Mouse (Mus musculus): ENCODE measurements around the gene Riiad1. TPM values are rescaled to one million over a fixed set of nuclear protein-coding genes. Genes with fewer than 3 reads are reported as not detected.

The Riiad1 gene
- total and polyA plus RNA-seq, 2 experiments = not detected

- TF ChIP-seq CTCF (IDR thresholded peaks at IDR 0.05; ENCODE audit: low read depth, low read length) (no peak), POLR2A (IDR thresholded peaks at IDR 0.05; ENCODE audit: extremely low read depth, insufficient read depth, low read length) (no peak)
- H3K27me3 ChIP-seq (ENCODE audit: control insufficient read depth, insufficient read depth, low read length) = no peaks in the 10 kb centered on the region
- H3K9ac ChIP-seq (ENCODE audit: low read depth, low read length) = no peak overlapping the region
- 81% methylated on average over 7 of the region's 7 CpGs for WGBS
- H3K36me3 ChIP-seq (ENCODE audit: control insufficient read depth, insufficient read depth, low read length) = no peaks in the 10 kb centered on the region
- H3K79me2 ChIP-seq (ENCODE audit: control insufficient read depth, insufficient read depth, low read length) = no peaks in the 10 kb centered on the region
- no peak overlapping the region for H3K27ac ChIP-seq (replicated peaks; ENCODE audit: insufficient read depth, low read depth, low read length)
- H3K4me3 ChIP-seq (ENCODE audit: insufficient read depth, low read depth, low read length) = no peak overlapping the region
- no peak for DNase-seq (ENCODE audit: extremely low read depth, low read depth, low spot score)
- H3K4me1 ChIP-seq (ENCODE audit: control insufficient read depth, insufficient read depth, low read length) = no peaks in the 10 kb centered on the region
Measured at GRCm38 (mm10) chr3:94485922-94486321, 5.8 kb upstream of the Riiad1 start.

DNA sequence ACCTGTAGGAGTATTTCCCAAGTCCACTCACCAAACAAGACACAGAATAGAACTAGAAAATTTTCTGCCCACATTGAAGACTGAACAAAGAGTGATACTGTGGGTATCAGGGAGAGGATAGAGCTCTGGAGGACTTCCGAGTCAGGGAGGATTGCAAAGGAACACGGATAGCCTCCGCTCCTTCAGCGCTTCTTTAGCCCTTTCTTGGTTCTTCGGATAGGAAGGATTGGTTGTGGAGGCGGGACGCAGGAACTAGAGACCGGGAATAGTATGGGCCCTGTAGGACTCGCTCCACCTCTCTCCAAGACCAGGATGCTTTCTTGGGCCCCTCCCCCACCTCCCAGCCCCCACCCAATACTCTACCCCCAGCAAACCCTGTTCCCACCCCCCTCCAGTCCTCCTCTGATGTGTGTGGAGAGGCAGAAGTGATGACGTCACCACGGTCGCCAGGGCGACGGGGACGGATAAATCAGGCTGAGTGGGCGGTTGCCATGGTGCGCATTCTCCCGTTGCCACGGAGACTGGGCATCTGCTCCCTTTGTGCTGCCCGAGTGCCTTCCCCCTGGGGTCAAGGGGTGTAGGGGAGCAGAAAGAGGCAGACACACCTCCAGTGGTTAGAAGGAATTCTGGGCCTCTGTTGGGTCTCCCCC, 3.8 kb upstream of the Riiad1 start:
- no peaks in the 10 kb centered on the region for H3K36me3 ChIP-seq (ENCODE audit: control insufficient read depth, insufficient read depth, low read length)
- WGBS = 44% methylated on average over 20 of the region's 20 CpGs
- H3K4me1 ChIP-seq (ENCODE audit: control insufficient read depth, insufficient read depth, low read length) = no peaks in the 10 kb centered on the region
- no peak overlapping the region for H3K9ac ChIP-seq (ENCODE audit: low read depth, low read length)
- H3K27me3 ChIP-seq (ENCODE audit: control insufficient read depth, insufficient read depth, low read length) = 0 out of 2 replicates have a peak, but pooled peaks cover under 1% of the 10 kb centered on the region
- H3K27ac ChIP-seq (replicated peaks; ENCODE audit: insufficient read depth, low read depth, low read length) = no peak overlapping the region
- H3K79me2 ChIP-seq (ENCODE audit: control insufficient read depth, insufficient read depth, low read length) = no peaks in the 10 kb centered on the region
- H3K4me3 ChIP-seq (ENCODE audit: insufficient read depth, low read depth, low read length) = no peak overlapping the region
- TF ChIP-seq CTCF (IDR thresholded peaks at IDR 0.05; ENCODE audit: low read depth, low read length) = no peak
- no peak for TF ChIP-seq POLR2A (IDR thresholded peaks at IDR 0.05; ENCODE audit: extremely low read depth, insufficient read depth, low read length)
- no peak for DNase-seq (ENCODE audit: extremely low read depth, low read depth, low spot score)

GRCm38 (mm10) chr3:94482764-94483385, 2.7 kb upstream of the Riiad1 start:
- no peaks in the 10 kb centered on the region for H3K4me1 ChIP-seq (ENCODE audit: control insufficient read depth, insufficient read depth, low read length)
- H3K4me3 ChIP-seq (ENCODE audit: insufficient read depth, low read depth, low read length) = no peak overlapping the region
- H3K27ac ChIP-seq (replicated peaks; ENCODE audit: insufficient read depth, low read depth, low read length) = no peak overlapping the region
- H3K79me2 ChIP-seq (ENCODE audit: control insufficient read depth, insufficient read depth, low read length) = no peaks in the 10 kb centered on the region
- peak; percentile 11 for DNase-seq (ENCODE audit: extremely low read depth, low read depth, low spot score)
- 78% methylated on average over 17 of the region's 17 CpGs for WGBS
- H3K36me3 ChIP-seq (ENCODE audit: control insufficient read depth, insufficient read depth, low read length) = no peaks in the 10 kb centered on the region
- no peak for TF ChIP-seq POLR2A (IDR thresholded peaks at IDR 0.05; ENCODE audit: extremely low read depth, insufficient read depth, low read length)
- TF ChIP-seq CTCF (IDR thresholded peaks at IDR 0.05; ENCODE audit: low read depth, low read length) = no peak
- H3K27me3 ChIP-seq (ENCODE audit: control insufficient read depth, insufficient read depth, low read length) = peaks cover 7% of the 10 kb centered on the region; the same call in 1 of the 2 replicates
- H3K9ac ChIP-seq (ENCODE audit: low read depth, low read length) = no peak overlapping the region

DNA sequence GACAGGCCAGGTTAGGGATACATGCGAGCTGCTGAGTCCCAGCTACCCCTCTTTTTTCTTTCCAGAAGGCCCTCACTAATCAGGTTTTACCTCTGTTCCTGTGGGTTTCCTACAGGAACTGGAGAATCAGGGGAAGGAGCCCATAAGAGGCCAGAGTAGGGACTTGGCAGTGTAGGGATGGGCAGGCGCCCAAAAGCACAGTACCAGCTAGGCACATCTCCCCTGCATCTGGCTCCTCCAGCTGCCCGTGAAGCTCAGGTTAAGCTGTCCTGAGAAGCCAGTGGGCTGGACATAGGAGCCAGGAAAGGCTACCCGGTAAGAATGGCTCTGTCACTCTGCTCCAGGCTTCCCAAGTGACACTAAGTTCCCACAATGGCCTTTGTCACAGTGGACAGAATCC, 1.3 kb upstream of the Riiad1 start:
- Histone ChIP-seq H3K27me3 (ENCODE audit: control insufficient read depth, insufficient read depth, low read length) (peaks cover 7% of the 10 kb centered on the region; the same call in 1 of the 2 replicates), H3K79me2 (ENCODE audit: control insufficient read depth, insufficient read depth, low read length) (no peaks in the 10 kb centered on the region), H3K36me3 (ENCODE audit: control insufficient read depth, insufficient read depth, low read length) (no peaks in the 10 kb centered on the region), H3K9ac (ENCODE audit: low read depth, low read length) (no peak overlapping the region), H3K27ac (replicated peaks; ENCODE audit: insufficient read depth, low read depth, low read length) (no peak overlapping the region), H3K4me1 (ENCODE audit: control insufficient read depth, insufficient read depth, low read length) (no peaks in the 10 kb centered on the region), H3K4me3 (ENCODE audit: insufficient read depth, low read depth, low read length) (no peak overlapping the region)
- no peak for TF ChIP-seq CTCF (IDR thresholded peaks at IDR 0.05; ENCODE audit: low read depth, low read length)
- TF ChIP-seq POLR2A (IDR thresholded peaks at IDR 0.05; ENCODE audit: extremely low read depth, insufficient read depth, low read length) = no peak
- no peak for DNase-seq (ENCODE audit: extremely low read depth, low read depth, low spot score)
- 69% methylated on average over 4 of the region's 4 CpGs for WGBS

DNA sequence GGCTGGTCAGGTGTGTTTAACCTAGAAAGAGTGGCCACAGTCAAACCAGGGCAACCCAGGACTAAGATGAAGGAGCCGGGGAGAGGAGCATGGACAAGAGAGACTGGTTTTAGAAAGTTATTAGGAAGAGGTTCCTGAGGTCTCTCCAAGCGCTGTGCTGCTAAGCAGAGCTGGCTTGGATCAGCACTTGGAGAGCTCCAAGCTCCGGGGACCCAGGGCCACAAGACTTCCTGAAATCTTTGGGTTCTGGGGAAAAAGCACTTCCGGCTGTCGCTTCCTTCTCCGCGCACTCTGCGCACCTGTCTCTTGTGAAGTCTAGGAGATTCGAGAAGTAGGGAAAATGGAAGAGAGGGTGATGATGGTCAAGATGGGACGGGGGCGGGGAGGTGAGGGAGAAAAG, 577 bp downstream of the Riiad1 start:
- no peak overlapping the region for H3K27ac ChIP-seq (replicated peaks; ENCODE audit: insufficient read depth, low read depth, low read length)
- peaks cover 7% of the 10 kb centered on the region; the same call in 1 of the 2 replicates for H3K27me3 ChIP-seq (ENCODE audit: control insufficient read depth, insufficient read depth, low read length)
- H3K79me2 ChIP-seq (ENCODE audit: control insufficient read depth, insufficient read depth, low read length) = no peaks in the 10 kb centered on the region
- no peaks in the 10 kb centered on the region for H3K4me1 ChIP-seq (ENCODE audit: control insufficient read depth, insufficient read depth, low read length)
- no peak overlapping the region for H3K4me3 ChIP-seq (ENCODE audit: insufficient read depth, low read depth, low read length)
- H3K9ac ChIP-seq (ENCODE audit: low read depth, low read length) = no peak overlapping the region
- 6% methylated on average over 11 of the region's 11 CpGs for WGBS
- TF ChIP-seq CTCF (IDR thresholded peaks at IDR 0.05; ENCODE audit: low read depth, low read length) (no peak), POLR2A (IDR thresholded peaks at IDR 0.05; ENCODE audit: extremely low read depth, insufficient read depth, low read length) (no peak)
- no peak for DNase-seq (ENCODE audit: extremely low read depth, low read depth, low spot score)
- no peaks in the 10 kb centered on the region for H3K36me3 ChIP-seq (ENCODE audit: control insufficient read depth, insufficient read depth, low read length)

All from liver, adult 2 months (tissue).